Mouse (Mus musculus) neural tube, embryonic 11.5 days (tissue): ENCODE results near the gene Rnasek. TPM values are rescaled to one million over a fixed set of nuclear protein-coding genes. Genes with fewer than 3 reads are reported as not detected.
A peak's percentile ranks its signal among the peaks of the same experiment; 100 is the strongest.

Experiments used
- ATAC-seq: fragments of 200-750 bp; cut with Nextera tagmentation; 2 replicates; pipeline ENCODE4 v1.8.0; 2017; ENCODE audit warnings: moderate number of reproducible peaks, mild to moderate bottlenecking, moderate TSS enrichment, moderate library complexity; ENCODE audit not compliant: insufficient read depth, low FRiP score, low TSS enrichment
- DNase-seq: peaks from one replicate; pipeline ENCODE4 v3.0.0-alpha.2; 2015; ENCODE audit warnings: low spot score
- H3K27ac ChIP-seq: fragments of 300-500 bp; sonication (generic); 2 replicates; pipeline ENCODE4 v1.5.1; 2014; ENCODE audit warnings: low read depth, mild to moderate bottlenecking, low read length
- H3K27me3 ChIP-seq: fragments of 300-500 bp; sonication (generic); 2 replicates; pipeline ENCODE4 v1.6.1; 2014; ENCODE audit warnings: mild to moderate bottlenecking, low read length, mixed read lengths; ENCODE audit not compliant: control insufficient read depth, insufficient read depth
- H3K36me3 ChIP-seq: fragments of 300-500 bp; sonication (generic); 2 replicates; pipeline ENCODE4 v1.6.1; 2014; ENCODE audit warnings: mild to moderate bottlenecking, low read length, moderate library complexity, mixed read lengths; ENCODE audit not compliant: control insufficient read depth, insufficient read depth
- H3K4me1 ChIP-seq: fragments of 300-500 bp; sonication (generic); 2 replicates; pipeline ENCODE4 v1.6.1; 2014; ENCODE audit warnings: low read length, mixed read lengths; ENCODE audit not compliant: control insufficient read depth, insufficient read depth
- H3K4me2 ChIP-seq: fragments of 300-500 bp; sonication (generic); 2 replicates; pipeline ENCODE4 v1.6.1; 2014; ENCODE audit warnings: low read depth, mild to moderate bottlenecking, moderate library complexity
- H3K4me3 ChIP-seq: fragments of 300-500 bp; sonication (generic); 2 replicates; pipeline ENCODE4 v1.5.1; 2014; ENCODE audit warnings: low read depth, low read length
- H3K9ac ChIP-seq: fragments of 300-500 bp; sonication (generic); 2 replicates; pipeline ENCODE4 v1.6.1; 2014; ENCODE audit warnings: mild to moderate bottlenecking, low read length
- H3K9me3 ChIP-seq: fragments of 300-500 bp; sonication (generic); 2 replicates; pipeline ENCODE4 v1.6.1; 2016; ENCODE audit warnings: low read length; ENCODE audit not compliant: control insufficient read depth
- WGBS: fragments of 180-500 bp; shearing (Covaris S2); extraction: QIAGEN DNeasy Blood & Tissue Kit; methylation state at CpG from one replicate; pipeline ENCODE4 v1.1.7; 2014; 5-methylcytosine and 5-hydroxymethylcytosine counted together
- polyA plus RNA-seq: library from polyadenylated mRNA; unstranded; fragments of >200 nt; fragmentation: Nextera tagmentation; extraction: Ambion mirVana; gene quantifications from 2 replicates; pipeline ENCODE4 v1.2.1, GENCODE M21; 2014

The Rnasek gene
- polyA plus RNA-seq, 1 experiment from 2014 or later: 160 TPM

GRCm38 (mm10) chr11:70215301-70215700 lies 24.3 kb downstream of the Rnasek start:
- H3K4me3 ChIP-seq: 0 out of 2 replicates have a peak overlapping the region, but pooled peaks have one; percentile 6
- no peak overlapping the region for H3K27ac ChIP-seq
- ATAC-seq (no peak), DNase-seq (no peak)
- H3K36me3 ChIP-seq: no peaks in the 10 kb centered on the region
- H3K9me3 ChIP-seq: no peaks in the 10 kb centered on the region
- no peak overlapping the region for H3K9ac ChIP-seq
- H3K4me2 ChIP-seq: no peak overlapping the region
- WGBS: 6% methylated on average over 22 of the region's 22 CpGs
- peaks cover 48% of the 10 kb centered on the region for H3K27me3 ChIP-seq
- H3K4me1 ChIP-seq: peaks cover 28% of the 10 kb centered on the region

DNA sequence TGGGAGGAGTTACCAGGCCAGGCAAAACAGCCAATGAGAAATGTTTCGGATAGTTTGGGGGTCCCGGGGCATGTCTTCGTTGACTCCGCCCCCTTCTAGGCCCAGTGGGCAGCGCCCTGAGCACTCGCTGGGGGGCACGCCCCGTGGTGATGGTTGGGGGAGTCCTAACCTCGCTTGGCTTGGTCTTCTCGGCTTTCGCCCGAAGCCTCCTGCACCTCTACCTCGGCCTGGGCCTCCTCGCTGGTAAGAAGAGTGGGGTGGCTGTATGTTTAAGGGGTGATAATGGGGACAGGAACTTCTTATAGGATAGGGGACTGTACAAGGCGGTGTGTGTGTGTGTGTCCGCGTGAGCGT lies 24.8 kb downstream of the Rnasek start:
- peak overlapping the region; percentile 47 for H3K4me2 ChIP-seq
- H3K9ac ChIP-seq: no peak overlapping the region
- H3K9me3 ChIP-seq: no peaks in the 10 kb centered on the region
- no peak for DNase-seq
- no peaks in the 10 kb centered on the region for H3K36me3 ChIP-seq
- peaks cover 26% of the 10 kb centered on the region for H3K4me1 ChIP-seq
- H3K27me3 ChIP-seq: peaks cover 48% of the 10 kb centered on the region
- no peak overlapping the region for H3K27ac ChIP-seq
- WGBS: 4% methylated on average over 18 of the region's 18 CpGs
- no peak for ATAC-seq
- H3K4me3 ChIP-seq: peak overlapping the region; percentile 25; the same call in 1 of the 2 replicates

GRCm38 (mm10) chr11:70214191-70214855 lies 25.3 kb downstream of the Rnasek start:
- no peak overlapping the region for H3K27ac ChIP-seq
- H3K4me3 ChIP-seq: peak overlapping the region; percentile 25
- peaks cover 48% of the 10 kb centered on the region for H3K27me3 ChIP-seq
- H3K9me3 ChIP-seq: no peaks in the 10 kb centered on the region
- H3K9ac ChIP-seq: peak overlapping the region; percentile 28
- peak overlapping the region; percentile 47 for H3K4me2 ChIP-seq
- ATAC-seq (peak; percentile 31; the same call in 1 of the 2 replicates), DNase-seq (no peak)
- H3K4me1 ChIP-seq: peaks cover 23% of the 10 kb centered on the region
- WGBS: 1% methylated on average over 46 of the region's 46 CpGs
- no peaks in the 10 kb centered on the region for H3K36me3 ChIP-seq

DNA sequence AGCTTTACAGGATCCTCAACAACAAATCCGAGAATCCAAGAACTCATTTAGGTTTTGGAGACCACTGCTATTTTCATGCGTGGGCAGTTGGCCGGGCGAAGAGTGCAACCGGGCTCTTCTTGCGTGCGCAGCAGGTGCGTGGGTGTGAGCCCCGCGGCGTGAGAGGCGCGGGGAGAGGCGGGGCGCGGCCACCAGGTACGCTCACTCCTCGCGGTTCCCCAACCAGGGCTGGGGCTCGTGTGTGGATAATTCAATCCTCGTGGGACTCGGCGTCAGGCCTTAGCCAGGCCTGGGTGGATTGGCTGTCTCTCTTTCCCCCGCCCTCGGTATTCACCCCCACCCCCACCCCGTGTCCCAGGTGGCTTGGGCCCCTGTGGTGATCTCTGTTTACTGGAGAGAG lies 25.9 kb downstream of the Rnasek start:
- H3K27me3 ChIP-seq: peaks cover 48% of the 10 kb centered on the region
- DNase-seq (no peak), ATAC-seq (no peak)
- H3K27ac ChIP-seq: no peak overlapping the region
- peak overlapping the region; percentile 25 for H3K4me3 ChIP-seq
- peak overlapping the region; percentile 47 for H3K4me2 ChIP-seq
- 7% methylated on average over 26 of the region's 26 CpGs for WGBS
- no peaks in the 10 kb centered on the region for H3K9me3 ChIP-seq
- H3K4me1 ChIP-seq: peaks cover 17% of the 10 kb centered on the region
- no peaks in the 10 kb centered on the region for H3K36me3 ChIP-seq
- H3K9ac ChIP-seq: peak overlapping the region; percentile 28

DNA sequence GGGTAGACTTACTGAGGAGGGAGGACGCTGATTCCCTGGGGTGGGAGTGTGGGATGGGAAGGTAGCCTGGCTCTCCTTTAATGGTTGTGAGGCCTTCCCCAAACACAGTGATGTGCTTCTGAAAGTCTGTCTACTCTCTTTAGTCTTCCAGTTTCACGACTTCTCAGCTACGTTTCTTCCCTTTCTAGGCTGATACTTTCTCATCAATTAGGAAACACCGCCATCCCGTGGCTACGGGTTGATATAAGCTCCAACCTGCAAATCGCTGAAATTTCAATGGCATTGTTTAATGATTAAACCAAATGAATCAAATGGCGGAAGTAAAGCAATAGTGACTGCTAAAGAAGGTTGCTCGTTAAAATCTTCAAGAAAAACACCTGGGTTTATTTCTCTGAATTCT lies 26.7 kb downstream of the Rnasek start:
- Histone ChIP-seq H3K4me2 (no peak overlapping the region), H3K9me3 (no peaks in the 10 kb centered on the region), H3K4me1 (peaks cover 16% of the 10 kb centered on the region), H3K9ac (no peak overlapping the region), H3K27ac (no peak overlapping the region), H3K36me3 (no peaks in the 10 kb centered on the region), H3K27me3 (peaks cover 48% of the 10 kb centered on the region), H3K4me3 (no peak overlapping the region)
- ATAC-seq (no peak), DNase-seq (peak; percentile 56)
- 12% methylated on average over 9 of the region's 9 CpGs for WGBS

GRCm38 (mm10) chr11:70212423-70212822 lies 27.2 kb downstream of the Rnasek start, which contains the start of gene Slc16a11:
Gene Slc16a11 (plus strand): TSS chr11:70212752.
- Histone ChIP-seq H3K4me2 (no peak within 1 kb of the TSS), H3K9ac (no peak within 1 kb of the TSS)

DNA sequence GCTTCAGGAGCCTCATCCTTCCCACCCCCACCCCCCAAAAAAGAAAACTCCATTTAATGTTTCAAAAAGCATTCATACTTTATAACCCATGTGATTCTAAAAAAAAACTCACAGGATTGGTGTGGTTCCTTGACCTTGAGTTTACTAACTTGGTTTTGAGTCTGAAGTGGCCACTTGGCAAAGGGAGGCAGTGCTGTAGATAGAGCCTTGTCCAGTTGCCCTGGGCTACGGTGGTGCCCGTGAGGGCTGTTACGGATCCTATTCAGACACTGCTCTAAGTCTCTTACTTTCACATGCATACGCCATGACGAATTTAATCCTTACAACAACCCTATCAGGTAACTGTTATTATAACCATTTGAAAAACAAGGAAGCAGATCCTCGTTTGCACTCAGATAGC lies 27.7 kb downstream of the Rnasek start:
- Histone ChIP-seq H3K4me2 (no peak overlapping the region), H3K9ac (no peak overlapping the region), H3K27me3 (peaks cover 47% of the 10 kb centered on the region), H3K9me3 (no peaks in the 10 kb centered on the region), H3K4me1 (peaks cover 16% of the 10 kb centered on the region), H3K27ac (no peak overlapping the region), H3K4me3 (no peak overlapping the region), H3K36me3 (no peaks in the 10 kb centered on the region)
- 84% methylated on average over 6 of the region's 6 CpGs for WGBS
- DNase-seq (no peak), ATAC-seq (no peak)

More at GRCm38 (mm10) chr11:70212423-70212822, 27.2 kb downstream of the Rnasek start, which contains the start of gene Slc16a11:
- DNase-seq (no peak), ATAC-seq (no peak)
- no peaks in the 10 kb centered on the region for H3K9me3 ChIP-seq
- peaks cover 48% of the 10 kb centered on the region for H3K27me3 ChIP-seq
- H3K4me1 ChIP-seq: peaks cover 16% of the 10 kb centered on the region
- H3K4me3 ChIP-seq: no peak within 1 kb of the TSS
- H3K36me3 ChIP-seq: no peaks in the 10 kb centered on the region
- WGBS: 67% methylated on average over 6 of the region's 6 CpGs
- no peak within 1 kb of the TSS for H3K27ac ChIP-seq

- 91% methylated on average over 2 of the region's 2 CpGs for WGBS
- Histone ChIP-seq H3K27me3 (peaks cover 36% of the 10 kb centered on the region), H3K4me2 (no peak overlapping the region), H3K4me1 (peaks cover 16% of the 10 kb centered on the region), H3K9me3 (no peaks in the 10 kb centered on the region), H3K36me3 (no peaks in the 10 kb centered on the region), H3K9ac (no peak overlapping the region), H3K4me3 (no peak overlapping the region), H3K27ac (no peak overlapping the region)
- no peak for DNase-seq
- no peak for ATAC-seq
Observed at GRCm38 (mm10) chr11:70210681-70211080, 29.0 kb downstream of the Rnasek start.

GRCm38 (mm10) chr11:70208778-70209388 lies 30.8 kb downstream of the Rnasek start:
- Histone ChIP-seq H3K27ac (no peak overlapping the region), H3K4me3 (no peak overlapping the region), H3K4me1 (peaks cover 3% of the 10 kb centered on the region; the same call in 1 of the 2 replicates), H3K4me2 (no peak overlapping the region), H3K9ac (no peak overlapping the region), H3K36me3 (no peaks in the 10 kb centered on the region), H3K27me3 (peaks cover 18% of the 10 kb centered on the region), H3K9me3 (no peaks in the 10 kb centered on the region)
- WGBS: 77% methylated on average over 5 of the region's 5 CpGs
- ATAC-seq (no peak), DNase-seq (no peak)
